Mouse (Mus musculus): ENCODE data around the gene Tas2r118. TPM values are rescaled to one million over a fixed set of nuclear protein-coding genes. Genes with fewer than 3 reads are reported as not detected.

Gene Tas2r118
- polyA plus RNA-seq, 1 experiment from 2014 or later, result not detected

GRCm38 (mm10) chr6:23938575-23939488, 31.0 kb downstream of the Tas2r118 start:
- H3K9me3 ChIP-seq (ENCODE audit: control insufficient read depth, low read length), result no peaks in the 10 kb centered on the region
- H3K4me3 ChIP-seq (ENCODE audit: low read depth, low read length), result no peak overlapping the region
- 72% methylated on average over 2 of the region's 2 CpGs for WGBS
- no peak overlapping the region for H3K9ac ChIP-seq (ENCODE audit: low read length)
- H3K36me3 ChIP-seq (ENCODE audit: control insufficient read depth, insufficient read depth, low read length), result no peaks in the 10 kb centered on the region
- no peak for DNase-seq (ENCODE audit: low spot score)
- H3K4me1 ChIP-seq (replicated peaks; ENCODE audit: control insufficient read depth, insufficient read depth, low read length), result no peaks in the 10 kb centered on the region
- no peak overlapping the region for H3K27ac ChIP-seq (ENCODE audit: low read depth)
- no peaks in the 10 kb centered on the region for H3K27me3 ChIP-seq (replicated peaks; ENCODE audit: control insufficient read depth, insufficient read depth, low read length)
- H3K4me2 ChIP-seq (ENCODE audit: low read length), result no peak overlapping the region
- 0 out of 2 replicates have a peak, but pooled peaks have one; percentile 36 for ATAC-seq (replicated peaks; ENCODE audit: low FRiP score, low TSS enrichment, low read depth)

DNA sequence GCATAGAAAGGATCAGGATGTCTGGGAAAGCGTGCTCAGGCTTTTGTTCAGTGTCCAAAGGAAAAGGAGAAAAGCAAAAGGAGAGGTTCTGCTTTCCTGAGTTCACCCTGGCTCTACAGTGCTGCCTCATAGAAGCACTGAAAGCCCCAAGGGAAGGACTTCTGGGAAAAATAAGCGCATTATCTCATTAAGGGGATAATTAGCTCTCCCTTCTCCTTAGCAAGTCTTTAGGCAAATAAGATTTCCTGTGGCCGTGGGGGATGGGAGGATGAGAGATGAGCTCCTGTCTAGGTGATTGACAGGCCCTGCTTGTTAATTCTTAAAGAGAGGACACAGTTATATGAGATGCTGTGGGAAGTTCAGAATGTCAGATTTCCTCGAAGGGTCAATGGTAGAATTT, 33.4 kb downstream of the Tas2r118 start:
- no peaks in the 10 kb centered on the region for H3K27me3 ChIP-seq (replicated peaks; ENCODE audit: control insufficient read depth, insufficient read depth, low read length)
- no peak for DNase-seq (ENCODE audit: low spot score)
- no peaks in the 10 kb centered on the region for H3K9me3 ChIP-seq (ENCODE audit: control insufficient read depth, low read length)
- 56% methylated on average over 4 of the region's 4 CpGs for WGBS
- H3K4me1 ChIP-seq (replicated peaks; ENCODE audit: control insufficient read depth, insufficient read depth, low read length), result no peaks in the 10 kb centered on the region
- no peaks in the 10 kb centered on the region for H3K36me3 ChIP-seq (ENCODE audit: control insufficient read depth, insufficient read depth, low read length)
- no peak overlapping the region for H3K27ac ChIP-seq (ENCODE audit: low read depth)
- no peak overlapping the region for H3K4me2 ChIP-seq (ENCODE audit: low read length)
- no peak for ATAC-seq (replicated peaks; ENCODE audit: low FRiP score, low TSS enrichment, low read depth)
- no peak overlapping the region for H3K9ac ChIP-seq (ENCODE audit: low read length)
- no peak overlapping the region for H3K4me3 ChIP-seq (ENCODE audit: low read depth, low read length)

GRCm38 (mm10) chr6:23923806-23924205, 46.1 kb downstream of the Tas2r118 start:
- Histone ChIP-seq H3K36me3 (ENCODE audit: control insufficient read depth, insufficient read depth, low read length) (no peaks in the 10 kb centered on the region), H3K9ac (ENCODE audit: low read length) (no peak overlapping the region), H3K4me1 (replicated peaks; ENCODE audit: control insufficient read depth, insufficient read depth, low read length) (no peaks in the 10 kb centered on the region), H3K4me2 (ENCODE audit: low read length) (no peak overlapping the region), H3K27me3 (replicated peaks; ENCODE audit: control insufficient read depth, insufficient read depth, low read length) (no peaks in the 10 kb centered on the region), H3K9me3 (ENCODE audit: control insufficient read depth, low read length) (no peaks in the 10 kb centered on the region), H3K4me3 (ENCODE audit: low read depth, low read length) (no peak overlapping the region), H3K27ac (ENCODE audit: low read depth) (no peak overlapping the region)
- DNase-seq (ENCODE audit: low spot score) (no peak), ATAC-seq (replicated peaks; ENCODE audit: low FRiP score, low TSS enrichment, low read depth) (no peak)
- WGBS, result 67% methylated on average over 2 of the region's 2 CpGs

Other genes with a start within 250 kb of the Tas2r118 start
- 0.74 and 1.2 TPM in 2 replicates for gene Cadps2, start 130.6 kb downstream of the Tas2r118 start, polyA plus RNA-seq (2014; fragmentation: Nextera tagmentation; extraction: Ambion mirVana)
- gene Slc13a1, start 198.0 kb upstream of the Tas2r118 start, polyA plus RNA-seq (2014; fragmentation: Nextera tagmentation; extraction: Ambion mirVana), result 0.20 TPM in 2 replicates